Mouse (Mus musculus) monocyte, adult 5-6 weeks (primary cell): ENCODE results near the gene Setd2. TPM values are rescaled to one million over a fixed set of nuclear protein-coding genes. Genes with fewer than 3 reads are reported as not detected.

ENCODE experiments used
- ATAC-seq: fragments of 153-309, 156-312 bp; replicated peaks from 2 replicates; pipeline ENCODE4 v1.8.0; 2017; ENCODE audit warnings: mild to moderate bottlenecking; ENCODE audit not compliant: low TSS enrichment, insufficient number of reproducible peaks, severe bottlenecking, poor library complexity, low FRiP score
- total RNA-seq: library from RNA; stranded (forward); fragments of 200-1000, 200-491, 200-594 nt; gene quantifications from 3 replicates; pipeline ENCODE4 v1.2.3, GENCODE M21; 2017

The Setd2 gene
- total RNA-seq, 1 experiment from 2014 or later, result 266 TPM

GRCm38 (mm10) chr9:110649775-110650174 lies 117.4 kb downstream of the Setd2 start:
- no peak for ATAC-seq

- no peak for ATAC-seq
These were observed 119.7 kb downstream of the Setd2 start for GRCm38 (mm10) chr9:110651931-110652722.

GRCm38 (mm10) chr9:110652963-110653654 lies 120.7 kb downstream of the Setd2 start:
- no peak for ATAC-seq

- ATAC-seq, result peak; percentile 82
These were observed 121.5 kb downstream of the Setd2 start, which contains the start of gene Nbeal2 for GRCm38 (mm10) chr9:110653655-110654461. Nbeal2 (minus strand) TSS chr9:110654161.

GRCm38 (mm10) chr9:110654726-110655650 lies 122.6 kb downstream of the Setd2 start:
- ATAC-seq, result no peak

- ATAC-seq, result no peak
These were observed 123.2 kb downstream of the Setd2 start for GRCm38 (mm10) chr9:110655651-110656007.

GRCm38 (mm10) chr9:110656249-110657221 lies 124.1 kb downstream of the Setd2 start, which contains the start of gene Ccdc12:
Ccdc12 (plus strand) TSS chr9:110656503.
- ATAC-seq, result peak; percentile 72

- ATAC-seq, result peak; percentile 54
These were observed 125.2 kb downstream of the Setd2 start for GRCm38 (mm10) chr9:110657474-110658078.

GRCm38 (mm10) chr9:110659521-110659920 lies 127.1 kb downstream of the Setd2 start:
- ATAC-seq, result no peak

- no peak for ATAC-seq
These were observed 127.8 kb downstream of the Setd2 start for GRCm38 (mm10) chr9:110660208-110660607.

- no peak for ATAC-seq
These were observed 128.6 kb downstream of the Setd2 start for GRCm38 (mm10) chr9:110660856-110661612.

- peak; percentile 73 for ATAC-seq
These were observed 130.4 kb downstream of the Setd2 start for GRCm38 (mm10) chr9:110662844-110663243.

- peak; percentile 60 for ATAC-seq
These were observed 133.5 kb downstream of the Setd2 start for GRCm38 (mm10) chr9:110665912-110666311.

GRCm38 (mm10) chr9:110666374-110666773 lies 134.0 kb downstream of the Setd2 start:
- no peak for ATAC-seq

- no peak for ATAC-seq
These were observed 134.9 kb downstream of the Setd2 start for GRCm38 (mm10) chr9:110667219-110667836.
